Mouse (Mus musculus): Measurements from ENCODE around the gene Otos. TPM values are rescaled to one million over a fixed set of nuclear protein-coding genes. Genes with fewer than 3 reads are reported as not detected.

Gene Otos
- polyA plus RNA-seq, 1 experiment from 2014 or later: not detected

GRCm38 (mm10) chr1:92640393-92640792, 8.2 kb downstream of the Otos start:
- peak overlapping the region; percentile 11; the same call in 1 of the 2 replicates for H3K9ac ChIP-seq (ENCODE audit: low read depth, low read length)
- WGBS: 90% methylated on average over 6 of the region's 6 CpGs
- H3K27me3 ChIP-seq (replicated peaks; ENCODE audit: control insufficient read depth, insufficient read depth, low read length): no peaks in the 10 kb centered on the region
- peaks cover 5% of the 10 kb centered on the region; the same call in 1 of the 2 replicates for H3K36me3 ChIP-seq (ENCODE audit: control insufficient read depth, insufficient read depth, low read length)
- no peak overlapping the region for H3K27ac ChIP-seq (ENCODE audit: low read length)
- ATAC-seq: no peak
- no peaks in the 10 kb centered on the region for H3K9me3 ChIP-seq (ENCODE audit: control insufficient read depth, low read length)
- peaks cover 13% of the 10 kb centered on the region for H3K4me1 ChIP-seq (ENCODE audit: control insufficient read depth, insufficient read depth, low read length)
- H3K4me2 ChIP-seq (ENCODE audit: low read depth, low read length): peak overlapping the region; percentile 92; the same call in 1 of the 2 replicates
- H3K4me3 ChIP-seq (ENCODE audit: low read length): peak overlapping the region; percentile 92; the same call in 1 of the 2 replicates

- Histone ChIP-seq H3K4me3 (ENCODE audit: low read length) (no peak overlapping the region), H3K36me3 (ENCODE audit: control insufficient read depth, insufficient read depth, low read length) (peaks cover 5% of the 10 kb centered on the region; the same call in 1 of the 2 replicates)
Measured at GRCm38 (mm10) chr1:92638736-92639135, 9.9 kb downstream of the Otos start.

GRCm38 (mm10) chr1:92638181-92638580, 10.5 kb downstream of the Otos start:
- peaks cover 13% of the 10 kb centered on the region for H3K4me1 ChIP-seq (ENCODE audit: control insufficient read depth, insufficient read depth, low read length)
- no peak overlapping the region for H3K9ac ChIP-seq (ENCODE audit: low read depth, low read length)
- no peaks in the 10 kb centered on the region for H3K27me3 ChIP-seq (replicated peaks; ENCODE audit: control insufficient read depth, insufficient read depth, low read length)
- H3K9me3 ChIP-seq (ENCODE audit: control insufficient read depth, low read length): no peaks in the 10 kb centered on the region
- WGBS: 87% methylated on average over 3 of the region's 3 CpGs
- H3K4me3 ChIP-seq (ENCODE audit: low read length): no peak overlapping the region
- no peak overlapping the region for H3K4me2 ChIP-seq (ENCODE audit: low read depth, low read length)
- H3K36me3 ChIP-seq (ENCODE audit: control insufficient read depth, insufficient read depth, low read length): peaks cover 5% of the 10 kb centered on the region; the same call in 1 of the 2 replicates
- ATAC-seq: no peak
- H3K27ac ChIP-seq (ENCODE audit: low read length): no peak overlapping the region

More at GRCm38 (mm10) chr1:92638736-92639135, 9.9 kb downstream of the Otos start:
- Histone ChIP-seq H3K4me1 (ENCODE audit: control insufficient read depth, insufficient read depth, low read length) (peaks cover 13% of the 10 kb centered on the region), H3K9ac (ENCODE audit: low read depth, low read length) (no peak overlapping the region), H3K27me3 (replicated peaks; ENCODE audit: control insufficient read depth, insufficient read depth, low read length) (no peaks in the 10 kb centered on the region), H3K4me2 (ENCODE audit: low read depth, low read length) (no peak overlapping the region), H3K9me3 (ENCODE audit: control insufficient read depth, low read length) (no peaks in the 10 kb centered on the region), H3K27ac (ENCODE audit: low read length) (no peak overlapping the region)
- no peak for ATAC-seq
- WGBS: 94% methylated on average over 4 of the region's 4 CpGs

GRCm38 (mm10) chr1:92637501-92638172, 11.0 kb downstream of the Otos start:
- Histone ChIP-seq H3K9ac (ENCODE audit: low read depth, low read length) (no peak overlapping the region), H3K27ac (ENCODE audit: low read length) (no peak overlapping the region), H3K27me3 (replicated peaks; ENCODE audit: control insufficient read depth, insufficient read depth, low read length) (no peaks in the 10 kb centered on the region), H3K4me3 (ENCODE audit: low read length) (no peak overlapping the region), H3K36me3 (ENCODE audit: control insufficient read depth, insufficient read depth, low read length) (peaks cover 5% of the 10 kb centered on the region; the same call in 1 of the 2 replicates), H3K4me2 (ENCODE audit: low read depth, low read length) (no peak overlapping the region), H3K9me3 (ENCODE audit: control insufficient read depth, low read length) (no peaks in the 10 kb centered on the region), H3K4me1 (ENCODE audit: control insufficient read depth, insufficient read depth, low read length) (peaks cover 13% of the 10 kb centered on the region)
- no peak for ATAC-seq
- WGBS: 91% methylated on average over 15 of the region's 15 CpGs

- Histone ChIP-seq H3K27ac (ENCODE audit: low read length) (no peak overlapping the region), H3K4me2 (ENCODE audit: low read depth, low read length) (no peak overlapping the region), H3K36me3 (ENCODE audit: control insufficient read depth, insufficient read depth, low read length) (peaks cover 5% of the 10 kb centered on the region; the same call in 1 of the 2 replicates), H3K9me3 (ENCODE audit: control insufficient read depth, low read length) (no peaks in the 10 kb centered on the region), H3K4me1 (ENCODE audit: control insufficient read depth, insufficient read depth, low read length) (peaks cover 13% of the 10 kb centered on the region), H3K27me3 (replicated peaks; ENCODE audit: control insufficient read depth, insufficient read depth, low read length) (no peaks in the 10 kb centered on the region), H3K4me3 (ENCODE audit: low read length) (no peak overlapping the region), H3K9ac (ENCODE audit: low read depth, low read length) (no peak overlapping the region)
- WGBS: 90% methylated on average over 11 of the region's 11 CpGs
- no peak for ATAC-seq
Measured at GRCm38 (mm10) chr1:92636676-92637075, 12.0 kb downstream of the Otos start.

- 86% methylated on average over 8 of the region's 8 CpGs for WGBS
- H3K27ac ChIP-seq (ENCODE audit: low read length): no peak overlapping the region
Measured at GRCm38 (mm10) chr1:92636015-92636414, 12.6 kb downstream of the Otos start.

GRCm38 (mm10) chr1:92634976-92635599, 13.6 kb downstream of the Otos start:
- WGBS: 69% methylated on average over 4 of the region's 4 CpGs
- Histone ChIP-seq H3K36me3 (ENCODE audit: control insufficient read depth, insufficient read depth, low read length) (peaks cover 5% of the 10 kb centered on the region; the same call in 1 of the 2 replicates), H3K27me3 (replicated peaks; ENCODE audit: control insufficient read depth, insufficient read depth, low read length) (no peaks in the 10 kb centered on the region), H3K4me1 (ENCODE audit: control insufficient read depth, insufficient read depth, low read length) (0 out of 2 replicates have a peak, but pooled peaks cover 2% of the 10 kb centered on the region), H3K4me2 (ENCODE audit: low read depth, low read length) (no peak overlapping the region), H3K9ac (ENCODE audit: low read depth, low read length) (no peak overlapping the region), H3K4me3 (ENCODE audit: low read length) (no peak overlapping the region), H3K9me3 (ENCODE audit: control insufficient read depth, low read length) (no peaks in the 10 kb centered on the region), H3K27ac (ENCODE audit: low read length) (no peak overlapping the region)
- ATAC-seq: no peak; the same call in 1 of the 2 replicates

More at GRCm38 (mm10) chr1:92636015-92636414, 12.6 kb downstream of the Otos start:
- Histone ChIP-seq H3K27me3 (replicated peaks; ENCODE audit: control insufficient read depth, insufficient read depth, low read length) (no peaks in the 10 kb centered on the region), H3K4me2 (ENCODE audit: low read depth, low read length) (no peak overlapping the region), H3K9me3 (ENCODE audit: control insufficient read depth, low read length) (no peaks in the 10 kb centered on the region), H3K4me1 (ENCODE audit: control insufficient read depth, insufficient read depth, low read length) (peaks cover 11% of the 10 kb centered on the region), H3K4me3 (ENCODE audit: low read length) (no peak overlapping the region), H3K9ac (ENCODE audit: low read depth, low read length) (no peak overlapping the region), H3K36me3 (ENCODE audit: control insufficient read depth, insufficient read depth, low read length) (peaks cover 5% of the 10 kb centered on the region; the same call in 1 of the 2 replicates)
- no peak for ATAC-seq

GRCm38 (mm10) chr1:92634569-92634968, 14.1 kb downstream of the Otos start:
- Histone ChIP-seq H3K27me3 (replicated peaks; ENCODE audit: control insufficient read depth, insufficient read depth, low read length) (no peaks in the 10 kb centered on the region), H3K36me3 (ENCODE audit: control insufficient read depth, insufficient read depth, low read length) (peaks cover 5% of the 10 kb centered on the region; the same call in 1 of the 2 replicates), H3K27ac (ENCODE audit: low read length) (no peak overlapping the region), H3K4me3 (ENCODE audit: low read length) (no peak overlapping the region), H3K4me2 (ENCODE audit: low read depth, low read length) (no peak overlapping the region), H3K9ac (ENCODE audit: low read depth, low read length) (no peak overlapping the region), H3K4me1 (ENCODE audit: control insufficient read depth, insufficient read depth, low read length) (no peaks in the 10 kb centered on the region), H3K9me3 (ENCODE audit: control insufficient read depth, low read length) (no peaks in the 10 kb centered on the region)
- ATAC-seq: no peak
- 63% methylated on average over 1 of the region's 1 CpGs for WGBS

GRCm38 (mm10) chr1:92633726-92634125, 14.9 kb downstream of the Otos start:
- no peak for ATAC-seq
- H3K9me3 ChIP-seq (ENCODE audit: control insufficient read depth, low read length): no peaks in the 10 kb centered on the region
- no peak overlapping the region for H3K4me2 ChIP-seq (ENCODE audit: low read depth, low read length)
- no peak overlapping the region for H3K9ac ChIP-seq (ENCODE audit: low read depth, low read length)
- H3K4me3 ChIP-seq (ENCODE audit: low read length): no peak overlapping the region
- H3K36me3 ChIP-seq (ENCODE audit: control insufficient read depth, insufficient read depth, low read length): peaks cover 5% of the 10 kb centered on the region; the same call in 1 of the 2 replicates
- H3K27ac ChIP-seq (ENCODE audit: low read length): no peak overlapping the region
- WGBS: 87% methylated on average over 8 of the region's 8 CpGs
- H3K27me3 ChIP-seq (replicated peaks; ENCODE audit: control insufficient read depth, insufficient read depth, low read length): no peaks in the 10 kb centered on the region
- H3K4me1 ChIP-seq (ENCODE audit: control insufficient read depth, insufficient read depth, low read length): no peaks in the 10 kb centered on the region
